Mouse (Mus musculus) brain, embryonic 14.5 days (tissue): Measurements from ENCODE around the gene Dnase1l3.

Experiments used
- CTCF ChIP-seq: fragments of 200-500 bp; IDR thresholded peaks from 2 replicates; pipeline ENCODE4 v1.5.1; 2012; ENCODE audit warnings: inconsistent platforms, mild to moderate bottlenecking, moderate library complexity, borderline replicate concordance; ENCODE audit not compliant: insufficient read depth, insufficient read length; ENCODE audit errors: extremely low read depth
- POLR2A ChIP-seq: fragments of 200-500 bp; IDR thresholded peaks from 2 replicates; pipeline ENCODE4 v1.6.1; 2012; ENCODE audit warnings: mild to moderate bottlenecking, inconsistent platforms, borderline replicate concordance; ENCODE audit not compliant: poor library complexity, insufficient read depth, insufficient read length, severe bottlenecking; ENCODE audit errors: extremely low read depth

- TF ChIP-seq CTCF, result no peak
- no peak for TF ChIP-seq POLR2A
Measured at GRCm38 (mm10) chr14:8038150-8038549, 43.8 kb upstream of the Dnase1l3 start.
